Mouse (Mus musculus) MEL (cell line): Measurements from ENCODE around the gene H2afy. TPM values are rescaled to one million over a fixed set of nuclear protein-coding genes. Genes with fewer than 3 reads are reported as not detected.

Source experiments
- DNase-seq: peaks from one replicate; pipeline ENCODE4 v3.0.0; 2011; ENCODE audit warnings: low read depth, low spot score
- H3K27ac ChIP-seq: 2 replicates; pipeline ENCODE4 v1.5.1; 2012; ENCODE audit warnings: low read depth, mild to moderate bottlenecking, control low read depth, low read length, moderate library complexity; ENCODE audit not compliant: control insufficient read depth
- H3K27me3 ChIP-seq, 2 experiments: fragments of 150-350 bp in 1 of 2; sonication (generic) in 1 of 2; 2 replicates each; pipeline ENCODE4 v1.6.1; 2012; ENCODE audit warnings: low read length in 2 of 2, mild to moderate bottlenecking in 2 of 2, improper control_type of control experiment in 1 of 2, moderate library complexity in 1 of 2; ENCODE audit not compliant: insufficient read depth in 2 of 2, control insufficient read depth in 1 of 2
- H3K36me3 ChIP-seq, 2 experiments: 2 replicates each; pipeline ENCODE4 v1.6.1; 2012 to 2014; ENCODE audit warnings: low read length in 2 of 2, improper control_type of control experiment in 1 of 2, inconsistent platforms in 1 of 2, mild to moderate bottlenecking in 1 of 2; ENCODE audit not compliant: insufficient read depth in 2 of 2, control insufficient read depth in 1 of 2
- H3K4me1 ChIP-seq, 2 experiments: fragments of 150-350 bp in 1 of 2; sonication (generic) in 1 of 2; 2 replicates each; pipeline ENCODE4 v1.6.1; 2012; ENCODE audit warnings: low read length in 2 of 2, improper control_type of control experiment in 1 of 2, mild to moderate bottlenecking in 1 of 2; ENCODE audit not compliant: insufficient read depth in 2 of 2, control insufficient read depth in 1 of 2
- H3K4me3 ChIP-seq, 2 experiments: fragments of 150-350 bp in 1 of 2; sonication (generic) in 1 of 2; 2 replicates each; pipeline ENCODE4 v1.5.1; 2012; ENCODE audit warnings: low read depth in 2 of 2, low read length in 2 of 2, mild to moderate bottlenecking in 2 of 2, moderate library complexity in 2 of 2, control low read depth in 1 of 2, improper control_type of control experiment in 1 of 2; ENCODE audit not compliant: control insufficient read depth in 1 of 2, insufficient read depth in 1 of 2
- H3K79me2 ChIP-seq: 2 replicates; pipeline ENCODE4 v1.6.1; 2012; ENCODE audit warnings: mild to moderate bottlenecking, low read length, moderate library complexity; ENCODE audit not compliant: control insufficient read depth, poor library complexity, insufficient read depth
- H3K9ac ChIP-seq: 2 replicates; pipeline ENCODE4 v1.6.1; 2012; ENCODE audit warnings: low read depth, mild to moderate bottlenecking, control low read depth, low read length, moderate library complexity; ENCODE audit not compliant: control insufficient read depth, poor library complexity, severe bottlenecking
- H3K9me3 ChIP-seq: fragments of 150-350 bp; sonication (generic); replicated peaks from 2 replicates; pipeline ENCODE4 v1.6.1; 2012; ENCODE audit warnings: mild to moderate bottlenecking, low read length, improper control_type of control experiment, moderate library complexity; ENCODE audit not compliant: insufficient read depth
- CHD1 ChIP-seq: IDR thresholded peaks from 2 replicates; pipeline ENCODE4 v1.6.1; 2012; ENCODE audit warnings: low read depth, mild to moderate bottlenecking, inconsistent platforms, low read length, improper control_type of control experiment
- ELF1 ChIP-seq: IDR thresholded peaks from 2 replicates; pipeline ENCODE4 v1.6.1; 2014; ENCODE audit warnings: low read depth, mild to moderate bottlenecking, inconsistent platforms, low read length, improper control_type of control experiment, moderate library complexity
- EP300 ChIP-seq, 2 experiments: IDR thresholded peaks; 2 replicates each; pipeline ENCODE4 v1.6.1; 2011; ENCODE audit warnings: improper control_type of control experiment in 2 of 2, low read length in 2 of 2, low read depth in 1 of 2, mild to moderate bottlenecking in 1 of 2
- ETS1 ChIP-seq: IDR thresholded peaks from 2 replicates; pipeline ENCODE4 v1.6.1; 2012; ENCODE audit warnings: low read depth, mild to moderate bottlenecking, inconsistent platforms, low read length, improper control_type of control experiment, moderate library complexity
- GATA1 ChIP-seq: IDR thresholded peaks from 2 replicates; pipeline ENCODE4 v1.6.1; 2011; ENCODE audit warnings: low read depth, low read length, improper control_type of control experiment
- HCFC1 ChIP-seq: IDR thresholded peaks from 2 replicates; pipeline ENCODE4 v1.6.1; 2012; ENCODE audit warnings: low read depth, mild to moderate bottlenecking, inconsistent platforms, low read length, improper control_type of control experiment, moderate library complexity
- JUND ChIP-seq: IDR thresholded peaks from 2 replicates; pipeline ENCODE4 v1.6.1; 2011; ENCODE audit warnings: low read depth, mild to moderate bottlenecking, improper control_type of control experiment, low read length
- MAFK ChIP-seq: IDR thresholded peaks from 2 replicates; pipeline ENCODE4 v1.6.1; 2011; ENCODE audit warnings: low read depth, mild to moderate bottlenecking, low read length, improper control_type of control experiment, borderline replicate concordance
- MAZ ChIP-seq: IDR thresholded peaks from 2 replicates; pipeline ENCODE4 v1.6.1; 2012; ENCODE audit warnings: low read depth, mild to moderate bottlenecking, inconsistent platforms, low read length, improper control_type of control experiment
- MEF2A ChIP-seq: IDR thresholded peaks from 2 replicates; pipeline ENCODE4 v1.6.1; 2014; ENCODE audit warnings: low read depth, mild to moderate bottlenecking, inconsistent platforms, low read length, improper control_type of control experiment; ENCODE audit not compliant: poor library complexity, insufficient replicate concordance, severe bottlenecking; ENCODE audit errors: extremely low read depth
- MYB ChIP-seq: IDR thresholded peaks from 2 replicates; pipeline ENCODE4 v1.6.1; 2011; ENCODE audit warnings: mild to moderate bottlenecking, low read depth, low read length, improper control_type of control experiment
- MYC ChIP-seq: IDR thresholded peaks from 2 replicates; pipeline ENCODE4 v1.6.1; 2011; ENCODE audit warnings: low read depth, mild to moderate bottlenecking, low read length, improper control_type of control experiment, moderate library complexity
- NRF1 ChIP-seq: IDR thresholded peaks from 2 replicates; pipeline ENCODE4 v1.6.1; 2014; ENCODE audit warnings: low read depth, mild to moderate bottlenecking, inconsistent platforms, low read length, improper control_type of control experiment, moderate library complexity; ENCODE audit not compliant: poor library complexity, insufficient read depth, severe bottlenecking
- POLR2A ChIP-seq, 2 experiments: IDR thresholded peaks; 2 replicates each; pipeline ENCODE4 v1.6.1; 2011 to 2012; ENCODE audit warnings: low read length in 2 of 2, mild to moderate bottlenecking in 2 of 2, control low read depth in 1 of 2, improper control_type of control experiment in 1 of 2, low read depth in 1 of 2, moderate library complexity in 1 of 2; ENCODE audit not compliant: control insufficient read depth in 1 of 2, insufficient read depth in 1 of 2, poor library complexity in 1 of 2
- POLR2AphosphoS5 ChIP-seq: IDR thresholded peaks from 2 replicates; pipeline ENCODE4 v1.6.1; 2012; ENCODE audit warnings: low read depth, borderline replicate concordance, mild to moderate bottlenecking, inconsistent platforms, low read length, moderate library complexity, mixed read lengths
- SMC3 ChIP-seq: IDR thresholded peaks from 2 replicates; pipeline ENCODE4 v1.6.1; 2011; ENCODE audit warnings: low read depth, low read length, improper control_type of control experiment
- TAL1 ChIP-seq: IDR thresholded peaks from 2 replicates; pipeline ENCODE4 v1.6.1; 2012; ENCODE audit warnings: mild to moderate bottlenecking, inconsistent platforms, low read length, moderate library complexity, mixed read lengths
- TBP ChIP-seq: IDR thresholded peaks from 2 replicates; pipeline ENCODE4 v1.8.0; 2011; ENCODE audit warnings: low read depth, low read length, improper control_type of control experiment
- UBTF ChIP-seq: IDR thresholded peaks from 2 replicates; pipeline ENCODE4 v1.6.1; 2012; ENCODE audit warnings: low read depth, mild to moderate bottlenecking, inconsistent platforms, low read length, improper control_type of control experiment, moderate library complexity, borderline replicate concordance; ENCODE audit not compliant: insufficient read depth
- USF2 ChIP-seq, 2 experiments: IDR thresholded peaks; 2 replicates each; pipeline ENCODE4 v1.6.1; 2011 to 2012; ENCODE audit warnings: improper control_type of control experiment in 2 of 2, low read length in 2 of 2, borderline replicate concordance in 1 of 2, inconsistent platforms in 1 of 2, low read depth in 1 of 2, mild to moderate bottlenecking in 1 of 2; ENCODE audit not compliant: insufficient read depth in 1 of 2
- polyA plus RNA-seq, 2 experiments: library from polyadenylated mRNA; stranded (reverse) in 1 of 2; unstranded in 1 of 2; fragments of >175 nt in 1 of 2; fragments of >200 nt in 1 of 2; gene quantifications; 2 replicates each; pipeline versions ENCODE4 v1.2.1 to v1.2.4; 2012; ENCODE audit warnings: low replicate concordance in 2 of 2, low read depth in 1 of 2; ENCODE audit not compliant: insufficient read length in 2 of 2, insufficient read depth in 1 of 2, missing spikeins in 1 of 2
- total RNA-seq: library from RNA; depleted of rRNA; stranded (reverse); fragments of 300-350 nt; gene quantifications from 2 replicates; pipeline ENCODE4 v1.2.3, GENCODE M21; 2012

H2afy gene
- total and polyA plus RNA-seq, 3 experiments, result 159 to 245 TPM; not detected in 1

- H3K79me2 ChIP-seq, result no peaks in the 10 kb centered on the region
- H3K9me3 ChIP-seq, result no peaks in the 10 kb centered on the region
- H3K36me3 ChIP-seq, result no peaks in the 10 kb centered on the region
- no peak for DNase-seq
- H3K27ac ChIP-seq, result no peak overlapping the region
- no peak for TF ChIP-seq CHD1
- TF ChIP-seq MAZ, result no peak
- no peak for TF ChIP-seq POLR2A (IDR thresholded peaks at IDR 0.05; ENCODE audit: control insufficient read depth in 1 of 2, insufficient read depth in 1 of 2, low read depth in 1 of 2, low read length in 2 of 2, poor library complexity in 1 of 2)
- TF ChIP-seq USF2 (IDR thresholded peaks at IDR 0.05; ENCODE audit: borderline replicate concordance in 1 of 2, insufficient read depth in 1 of 2, low read depth in 1 of 2, low read length in 2 of 2), result no peak
- no peak for TF ChIP-seq TAL1
- no peak for TF ChIP-seq UBTF
- no peak for TF ChIP-seq MEF2A
- TF ChIP-seq MYC, result no peak
- no peak for TF ChIP-seq MYB
- no peak overlapping the region for H3K4me3 ChIP-seq
- no peak overlapping the region for H3K9ac ChIP-seq
- H3K4me1 ChIP-seq, result no peaks in the 10 kb centered on the region
- H3K27me3 ChIP-seq, result no peaks in the 10 kb centered on the region
Measured at GRCm38 (mm10) chr13:56052781-56053180, 83.4 kb downstream of the H2afy start.

- H3K9ac ChIP-seq, result no peak overlapping the region
- no peak overlapping the region for H3K4me3 ChIP-seq
- no peaks in the 10 kb centered on the region for H3K27me3 ChIP-seq
- DNase-seq, result no peak
- TF ChIP-seq SMC3 (no peak), EP300 (IDR thresholded peaks at IDR 0.05; ENCODE audit: low read depth in 1 of 2, low read length in 2 of 2) (no peak), ELF1 (no peak), USF2 (IDR thresholded peaks at IDR 0.05; ENCODE audit: borderline replicate concordance in 1 of 2, insufficient read depth in 1 of 2, low read depth in 1 of 2, low read length in 2 of 2) (no peak), MAZ (no peak), GATA1 (no peak), CHD1 (no peak), MAFK (no peak), TBP (no peak), HCFC1 (no peak), JUND (no peak), NRF1 (no peak), POLR2AphosphoS5 (no peak), ETS1 (no peak), MYB (no peak), POLR2A (IDR thresholded peaks at IDR 0.05; ENCODE audit: control insufficient read depth in 1 of 2, insufficient read depth in 1 of 2, low read depth in 1 of 2, low read length in 2 of 2, poor library complexity in 1 of 2) (no peak)
- H3K4me1 ChIP-seq, result no peaks in the 10 kb centered on the region
- H3K79me2 ChIP-seq, result no peaks in the 10 kb centered on the region
- H3K36me3 ChIP-seq, result no peaks in the 10 kb centered on the region
- no peak overlapping the region for H3K27ac ChIP-seq
- H3K9me3 ChIP-seq, result no peaks in the 10 kb centered on the region
Measured at GRCm38 (mm10) chr13:56050246-56050645, 85.9 kb downstream of the H2afy start.
